Mouse (Mus musculus): ENCODE measurements at regions not wholly inside any gene's neighbourhood (a gene's known extent, or its start where the extent isn't known, plus 50 kb on each side); places are given as distances from the start of the nearest gene placed in this dataset.

GRCm38 (mm10) chr13:88655030-88655429 lies 166.2 kb upstream of the Edil3 start:
- TF ChIP-seq MXI1 (IDR thresholded peaks at IDR 0.05; ENCODE audit: low read depth, low read length) (no peak), MYB (IDR thresholded peaks at IDR 0.05; ENCODE audit: low read depth, low read length) (no peak), POLR2A (IDR thresholded peaks at IDR 0.05; ENCODE audit: control insufficient read depth in 1 of 2, insufficient read depth in 1 of 2, low read depth in 1 of 2, low read length in 2 of 2, poor library complexity in 1 of 2) (no peak), ZNF384 (IDR thresholded peaks at IDR 0.05; ENCODE audit: low read depth, low read length) (no peak), USF2 (IDR thresholded peaks at IDR 0.05; ENCODE audit: borderline replicate concordance in 1 of 2, insufficient read depth in 1 of 2, low read depth in 1 of 2, low read length in 2 of 2) (no peak), EP300 (IDR thresholded peaks at IDR 0.05; ENCODE audit: low read depth in 1 of 2, low read length in 2 of 2) (no peak), CTCF (IDR thresholded peaks at IDR 0.05 in 2 of 3, conservative IDR thresholded peaks at IDR 0.05 in 1 of 3; ENCODE audit: control insufficient read depth in 1 of 3, insufficient read depth in 1 of 3, low read depth in 2 of 3, low read length in 3 of 3, poor library complexity in 1 of 3, severe bottlenecking in 1 of 3) (no peak), MAX (IDR thresholded peaks at IDR 0.05; ENCODE audit: low read length) (no peak), ZMIZ1 (IDR thresholded peaks at IDR 0.05; ENCODE audit: low read depth, low read length) (no peak), TAL1 (IDR thresholded peaks at IDR 0.05; ENCODE audit: low read length) (no peak), UBTF (IDR thresholded peaks at IDR 0.05; ENCODE audit: borderline replicate concordance, insufficient read depth, low read depth, low read length) (no peak), ETS1 (IDR thresholded peaks at IDR 0.05; ENCODE audit: low read depth, low read length) (no peak), HCFC1 (IDR thresholded peaks at IDR 0.05; ENCODE audit: low read depth, low read length) (no peak)

Data from MEL (cell line).